Mouse (Mus musculus): ENCODE data around the gene Zfp386. TPM values are rescaled to one million over a fixed set of nuclear protein-coding genes. Genes with fewer than 3 reads are reported as not detected.

Zfp386 gene
- polyA plus RNA-seq, 1 experiment from 2014 or later: 59.4 TPM

DNA sequence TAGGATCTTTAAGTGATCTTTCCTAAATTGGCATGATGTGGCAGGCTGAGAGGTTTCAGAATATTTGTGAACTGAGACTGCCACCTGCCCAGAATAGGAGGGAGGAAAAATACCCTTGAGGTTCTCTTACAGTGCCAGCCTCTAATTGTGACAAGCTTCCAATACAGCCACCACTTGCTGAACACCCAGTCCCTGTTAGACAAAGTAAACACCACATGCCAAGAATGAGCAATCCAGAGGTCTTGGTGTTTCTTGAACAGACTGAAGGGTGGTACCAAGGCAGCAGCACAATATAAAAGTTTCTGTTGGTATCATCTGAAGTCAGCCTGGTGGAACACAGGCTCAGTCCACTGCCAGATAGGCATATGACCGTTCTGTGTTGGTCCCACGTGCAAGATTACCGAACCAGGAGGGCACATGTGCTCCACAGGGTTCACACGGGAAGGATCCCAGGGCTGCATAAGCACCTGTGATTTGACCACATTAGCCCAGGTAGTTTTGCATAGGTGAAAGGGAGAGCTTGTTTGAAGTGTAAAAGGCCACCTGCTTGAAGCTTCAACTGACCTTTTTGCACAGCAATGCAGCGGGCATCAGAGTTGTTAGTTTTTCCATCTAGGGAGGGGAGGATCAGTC is 14.2 kb downstream of the Zfp386 start:
- ATAC-seq (ENCODE audit: low FRiP score): peak; percentile 17; the same call in 1 of the 2 replicates
- 95% methylated on average over 5 of the region's 5 CpGs for WGBS

DNA sequence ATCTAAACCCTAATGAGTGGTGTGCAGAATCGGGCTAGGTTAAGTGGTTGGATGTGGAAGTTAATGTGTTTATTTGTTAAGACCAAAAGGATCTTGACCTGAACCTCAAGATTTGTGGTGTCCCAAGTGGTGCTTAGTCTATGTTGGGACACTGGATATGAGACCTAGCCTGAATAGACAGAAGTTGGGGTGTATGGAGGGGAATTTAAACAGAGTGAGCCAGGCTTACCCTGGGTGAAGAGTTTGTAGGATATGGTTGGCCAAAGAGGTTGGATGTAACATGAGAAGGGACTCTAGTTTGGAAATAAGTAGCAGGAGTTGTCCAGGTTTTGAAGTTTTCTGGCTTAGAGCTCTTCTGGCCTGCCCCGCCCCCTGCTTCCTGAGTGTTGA is 14.7 kb downstream of the Zfp386 start:
- Histone ChIP-seq H3K4me1 (no peaks in the 10 kb centered on the region), H3K4me3 (no peak overlapping the region), H3K36me3 (peaks cover 44% of the 10 kb centered on the region), H3K9ac (no peak overlapping the region), H3K9me3 (replicated peaks) (peaks cover 32% of the 10 kb centered on the region), H3K4me2 (replicated peaks) (no peak overlapping the region), H3K27ac (no peak overlapping the region), H3K27me3 (no peaks in the 10 kb centered on the region)
- 0 out of 2 replicates have a peak, but pooled peaks have one; percentile 24 for ATAC-seq (ENCODE audit: low FRiP score)
- WGBS: 97% methylated on average over 2 of the region's 2 CpGs

More for the DNA sequence above, 14.2 kb downstream of the Zfp386 start:
- Histone ChIP-seq H3K36me3 (peaks cover 49% of the 10 kb centered on the region), H3K9ac (no peak overlapping the region), H3K4me1 (no peaks in the 10 kb centered on the region), H3K9me3 (replicated peaks) (peaks cover 37% of the 10 kb centered on the region), H3K27me3 (no peaks in the 10 kb centered on the region), H3K4me3 (no peak overlapping the region), H3K4me2 (replicated peaks) (no peak overlapping the region), H3K27ac (no peak overlapping the region)

DNA sequence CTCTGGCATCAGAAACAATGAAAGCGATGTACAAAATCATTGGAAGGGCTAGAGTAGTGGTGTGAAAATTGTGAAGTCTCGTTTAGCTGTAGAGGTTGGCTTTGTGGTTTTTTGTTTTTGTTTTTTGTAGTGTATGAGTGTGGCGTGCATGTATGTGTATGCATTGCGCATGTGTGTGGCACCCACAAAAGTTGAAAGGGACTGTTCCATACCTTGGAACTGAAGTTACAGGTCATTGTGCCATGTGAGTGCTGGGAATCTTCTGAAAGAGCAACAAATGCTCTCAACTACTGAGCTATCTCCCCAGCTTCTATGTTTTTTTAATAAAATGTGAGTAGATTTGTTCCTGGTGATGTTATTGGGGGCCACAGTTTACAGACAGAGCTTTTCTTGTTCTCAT is 15.5 kb downstream of the Zfp386 start:
- Histone ChIP-seq H3K4me2 (replicated peaks) (no peak overlapping the region), H3K36me3 (peaks cover 37% of the 10 kb centered on the region), H3K9ac (no peak overlapping the region), H3K4me3 (no peak overlapping the region), H3K27ac (no peak overlapping the region), H3K27me3 (no peaks in the 10 kb centered on the region), H3K4me1 (no peaks in the 10 kb centered on the region), H3K9me3 (replicated peaks) (peaks cover 28% of the 10 kb centered on the region)
- WGBS: 97% methylated on average over 4 of the region's 4 CpGs
- ATAC-seq (ENCODE audit: low FRiP score): no peak

DNA sequence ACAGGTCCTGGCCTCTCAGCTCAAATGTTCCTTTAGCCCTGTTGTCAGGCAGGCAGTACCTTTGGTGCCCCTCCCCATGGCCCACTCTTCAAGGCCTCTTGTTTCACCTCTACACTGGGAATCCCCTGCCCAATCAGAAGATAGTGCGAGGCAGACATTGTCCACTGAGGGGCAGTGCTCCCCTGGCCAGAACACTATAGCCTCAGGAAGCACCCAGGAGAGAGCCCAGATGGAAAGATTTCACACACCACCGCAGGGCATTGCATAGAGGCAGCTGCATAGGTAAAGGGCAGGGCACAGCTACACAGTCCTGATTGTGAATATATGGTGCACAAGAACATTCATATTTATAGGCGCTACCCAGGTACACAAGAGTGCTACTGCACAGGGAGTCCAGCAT is 23.5 kb downstream of the Zfp386 start:
- peaks cover 5% of the 10 kb centered on the region; the same call in 1 of the 2 replicates for H3K27me3 ChIP-seq
- H3K4me2 ChIP-seq (replicated peaks): no peak overlapping the region
- peak; percentile 74 for ATAC-seq (ENCODE audit: low FRiP score)
- no peak overlapping the region for H3K4me3 ChIP-seq
- 19% methylated on average over 3 of the region's 3 CpGs for WGBS
- H3K4me1 ChIP-seq: no peaks in the 10 kb centered on the region
- no peaks in the 10 kb centered on the region for H3K36me3 ChIP-seq
- H3K27ac ChIP-seq: no peak overlapping the region
- H3K9ac ChIP-seq: no peak overlapping the region
- no peaks in the 10 kb centered on the region for H3K9me3 ChIP-seq (replicated peaks)

DNA sequence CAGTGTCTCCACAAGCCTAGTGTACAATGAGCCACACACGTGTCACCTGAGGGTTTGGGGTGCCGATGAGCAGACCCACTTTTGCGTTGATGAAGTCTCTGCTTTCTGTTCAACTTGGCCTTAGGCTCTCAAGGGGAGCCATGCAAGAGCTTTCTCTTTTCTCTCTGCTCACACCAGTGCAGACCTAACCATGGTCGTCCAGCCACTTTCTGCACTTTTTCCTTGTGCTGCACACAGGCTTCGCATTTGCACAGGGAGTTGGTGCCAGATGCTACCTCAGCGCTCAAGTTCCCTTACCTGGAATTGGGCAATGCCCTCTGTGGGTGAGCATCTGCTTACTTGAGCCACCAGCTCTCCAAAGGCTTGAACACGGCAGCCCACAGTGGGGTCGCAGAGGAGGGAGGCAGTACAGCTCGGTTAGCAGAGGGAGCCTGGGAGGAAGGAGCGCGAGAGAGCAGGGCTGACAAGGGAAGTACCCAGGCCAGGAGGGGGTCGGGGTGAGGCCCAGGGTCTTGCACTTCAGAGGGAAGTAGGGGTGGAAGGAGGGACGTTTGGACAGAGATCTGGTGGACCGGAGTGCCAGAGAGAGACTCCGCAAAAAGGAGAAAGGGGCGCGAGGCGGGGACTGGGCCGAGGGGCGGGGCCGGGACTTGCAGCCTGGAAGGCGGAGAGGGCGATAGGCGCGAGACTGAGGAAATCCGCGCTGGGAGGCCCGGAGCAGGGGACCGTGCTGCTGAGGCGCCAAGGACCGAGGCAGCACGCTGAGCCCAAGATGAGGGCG is 29.7 kb downstream of the Zfp386 start, which contains the start of gene Vipr2:
TSS of gene Vipr2 (plus strand) at position 653 of the 781 bp plus-strand sequence.
- H3K27ac ChIP-seq: no peak within 1 kb of the TSS
- ATAC-seq (ENCODE audit: low FRiP score): peak; percentile 95

DNA sequence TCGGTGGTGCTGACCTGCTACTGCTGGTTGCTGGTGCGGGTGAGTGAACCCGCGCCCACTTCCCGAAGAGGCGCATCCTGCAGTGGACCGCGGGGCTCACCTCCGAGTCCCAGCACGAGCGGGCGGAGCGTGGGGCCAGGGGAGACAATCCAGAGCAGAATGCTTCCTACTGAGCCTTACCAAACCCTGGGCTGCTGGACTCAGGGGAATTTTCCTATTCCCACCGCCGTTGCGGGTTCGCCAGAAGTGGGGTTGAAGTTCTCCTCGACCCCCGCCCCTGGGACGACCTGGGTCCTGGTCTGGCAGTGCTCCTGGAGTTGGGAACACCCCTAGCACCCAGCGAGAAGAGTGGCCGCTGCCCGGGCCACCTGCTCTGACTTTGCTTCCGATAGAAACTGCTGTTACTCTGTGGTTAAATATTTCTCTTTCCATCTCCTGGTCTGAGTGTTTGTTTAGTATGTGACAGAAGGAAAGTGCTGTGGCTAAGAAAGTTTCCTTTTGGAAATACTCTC is 30.4 kb downstream of the Zfp386 start:
- Histone ChIP-seq H3K36me3 (no peaks in the 10 kb centered on the region), H3K4me2 (replicated peaks) (peak overlapping the region; percentile 95), H3K4me1 (no peaks in the 10 kb centered on the region; the same call in 1 of the 2 replicates), H3K9me3 (replicated peaks) (no peaks in the 10 kb centered on the region), H3K9ac (peak overlapping the region; percentile 69), H3K27me3 (peaks cover 17% of the 10 kb centered on the region), H3K27ac (no peak overlapping the region), H3K4me3 (peak overlapping the region; percentile 57)
- no peak for ATAC-seq (ENCODE audit: low FRiP score)
- under 1% methylated on average over 24 of the region's 24 CpGs for WGBS

More for the DNA sequence above, 29.7 kb downstream of the Zfp386 start, which contains the start of gene Vipr2:
- Histone ChIP-seq H3K4me1 (no peaks in the 10 kb centered on the region; the same call in 1 of the 2 replicates), H3K9ac (peak within 1 kb of the TSS; percentile 69), H3K36me3 (no peaks in the 10 kb centered on the region), H3K27me3 (peaks cover 17% of the 10 kb centered on the region), H3K4me2 (replicated peaks) (peak within 1 kb of the TSS; percentile 95), H3K4me3 (peak within 1 kb of the TSS; percentile 57), H3K9me3 (replicated peaks) (no peaks in the 10 kb centered on the region)
- WGBS: 6% methylated on average over 33 of the region's 33 CpGs

DNA sequence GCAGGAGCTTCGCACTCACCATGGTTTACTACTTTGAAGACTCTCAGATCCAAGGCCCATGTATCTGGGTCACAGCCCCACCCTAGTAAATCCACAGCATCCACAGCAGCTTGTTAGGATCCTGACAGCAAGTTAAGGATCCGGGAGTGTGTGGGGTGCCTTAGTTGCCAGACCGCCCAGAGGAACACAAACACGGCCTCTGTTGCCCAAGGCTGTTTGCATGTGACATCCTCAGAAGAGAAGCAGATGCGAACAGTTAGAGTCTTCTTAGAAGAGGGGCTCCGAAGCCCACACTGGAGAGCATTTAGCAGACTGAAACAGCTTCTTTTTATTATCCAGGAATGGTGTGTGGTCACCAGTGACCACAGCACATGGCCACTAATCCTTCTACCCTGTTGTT is 35.6 kb downstream of the Zfp386 start:
- Histone ChIP-seq H3K9me3 (replicated peaks) (no peaks in the 10 kb centered on the region), H3K36me3 (no peaks in the 10 kb centered on the region), H3K9ac (no peak overlapping the region), H3K27ac (no peak overlapping the region), H3K4me3 (no peak overlapping the region), H3K4me2 (replicated peaks) (no peak overlapping the region), H3K4me1 (no peaks in the 10 kb centered on the region), H3K27me3 (no peaks in the 10 kb centered on the region)
- no peak for ATAC-seq (ENCODE audit: low FRiP score)
- WGBS: 84% methylated on average over 6 of the region's 6 CpGs

DNA sequence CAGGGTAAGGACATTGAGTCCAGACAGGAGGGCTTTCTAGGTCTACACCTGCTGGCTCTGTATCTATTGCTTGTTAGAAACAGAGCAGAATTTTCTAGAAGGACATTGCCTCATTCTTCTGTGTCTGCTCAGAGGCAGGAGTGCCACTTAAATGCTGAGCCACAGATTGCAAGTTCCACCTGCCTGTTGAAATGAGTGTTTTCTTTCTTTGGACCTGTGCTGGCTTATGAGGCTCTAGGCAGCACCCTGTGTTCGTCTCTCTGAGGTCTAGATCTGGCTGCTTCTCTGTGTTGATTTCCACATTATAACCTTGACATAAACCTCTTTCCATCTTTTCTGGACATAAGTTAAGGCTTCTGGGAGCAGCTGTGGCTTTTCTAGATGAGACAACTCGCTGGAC is 36.8 kb downstream of the Zfp386 start:
- 76% methylated on average over 2 of the region's 2 CpGs for WGBS
- H3K9ac ChIP-seq: no peak overlapping the region
- H3K4me3 ChIP-seq: no peak overlapping the region
- ATAC-seq (ENCODE audit: low FRiP score): no peak
- no peak overlapping the region for H3K4me2 ChIP-seq (replicated peaks)
- H3K4me1 ChIP-seq: no peaks in the 10 kb centered on the region
- no peaks in the 10 kb centered on the region for H3K36me3 ChIP-seq
- no peaks in the 10 kb centered on the region for H3K9me3 ChIP-seq (replicated peaks)
- H3K27ac ChIP-seq: no peak overlapping the region
- H3K27me3 ChIP-seq: no peaks in the 10 kb centered on the region

DNA sequence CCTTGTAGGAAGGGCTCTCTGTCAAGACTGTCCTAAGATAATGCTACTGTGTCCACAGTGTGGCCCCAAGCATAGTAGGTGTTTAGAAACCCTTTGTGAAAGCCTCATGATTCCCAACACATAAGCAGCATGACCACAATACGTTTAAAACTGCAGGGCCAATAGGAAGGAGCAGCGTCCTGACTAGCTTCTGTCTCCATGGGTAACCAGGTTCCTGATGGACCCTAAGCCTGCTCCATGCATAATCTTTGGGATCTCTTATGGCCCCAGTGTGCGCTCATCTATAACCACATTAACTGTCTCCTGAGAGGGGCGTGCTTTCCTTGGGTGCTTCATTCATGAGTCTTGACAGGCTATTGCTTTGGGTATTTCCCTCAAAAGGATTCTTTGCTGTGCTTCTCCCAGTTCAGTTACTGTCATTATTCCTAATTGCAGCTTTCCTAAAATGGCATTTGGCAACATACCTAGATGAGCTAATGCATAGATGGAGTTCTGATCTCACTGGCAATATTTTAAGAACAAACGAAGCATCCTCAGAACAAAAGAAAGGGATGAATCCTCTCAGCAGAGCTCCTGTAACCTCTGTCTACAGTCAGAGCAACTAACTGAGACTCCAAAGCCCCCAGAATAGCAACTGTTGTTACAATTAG is 39.6 kb downstream of the Zfp386 start:
- H3K36me3 ChIP-seq: no peaks in the 10 kb centered on the region
- H3K4me2 ChIP-seq (replicated peaks): no peak overlapping the region
- no peak overlapping the region for H3K27ac ChIP-seq
- no peaks in the 10 kb centered on the region for H3K9me3 ChIP-seq (replicated peaks)
- H3K27me3 ChIP-seq: no peaks in the 10 kb centered on the region
- no peak for ATAC-seq (ENCODE audit: low FRiP score)
- H3K9ac ChIP-seq: no peak overlapping the region
- no peak overlapping the region for H3K4me3 ChIP-seq
- WGBS: 84% methylated on average over 5 of the region's 5 CpGs
- no peaks in the 10 kb centered on the region for H3K4me1 ChIP-seq

DNA sequence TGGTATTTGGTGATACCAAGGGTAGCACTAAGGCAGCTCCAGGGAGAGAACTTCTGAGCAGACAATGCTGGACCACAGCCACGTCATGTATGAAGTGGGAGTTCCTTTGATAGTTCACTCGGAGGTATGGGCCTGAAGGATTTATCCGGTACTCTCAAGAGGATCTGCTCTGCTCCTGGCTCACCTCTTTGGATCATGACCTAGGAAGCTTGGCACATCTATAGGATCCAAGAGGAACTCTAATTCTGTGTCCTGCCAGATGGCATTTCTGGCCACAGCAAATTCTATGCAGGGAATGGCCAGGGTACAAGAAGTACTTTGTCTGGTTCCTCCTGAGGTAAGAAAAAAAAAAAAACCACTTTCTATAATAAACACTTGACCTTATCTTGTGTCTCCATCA is 42.3 kb downstream of the Zfp386 start:
- H3K27ac ChIP-seq: no peak overlapping the region
- no peak for ATAC-seq (ENCODE audit: low FRiP score)
- H3K9ac ChIP-seq: no peak overlapping the region
- H3K4me3 ChIP-seq: no peak overlapping the region
- H3K4me2 ChIP-seq (replicated peaks): no peak overlapping the region
- no peaks in the 10 kb centered on the region for H3K27me3 ChIP-seq
- H3K36me3 ChIP-seq: no peaks in the 10 kb centered on the region
- H3K9me3 ChIP-seq (replicated peaks): no peaks in the 10 kb centered on the region
- WGBS: 95% methylated on average over 3 of the region's 3 CpGs
- H3K4me1 ChIP-seq: no peaks in the 10 kb centered on the region

DNA sequence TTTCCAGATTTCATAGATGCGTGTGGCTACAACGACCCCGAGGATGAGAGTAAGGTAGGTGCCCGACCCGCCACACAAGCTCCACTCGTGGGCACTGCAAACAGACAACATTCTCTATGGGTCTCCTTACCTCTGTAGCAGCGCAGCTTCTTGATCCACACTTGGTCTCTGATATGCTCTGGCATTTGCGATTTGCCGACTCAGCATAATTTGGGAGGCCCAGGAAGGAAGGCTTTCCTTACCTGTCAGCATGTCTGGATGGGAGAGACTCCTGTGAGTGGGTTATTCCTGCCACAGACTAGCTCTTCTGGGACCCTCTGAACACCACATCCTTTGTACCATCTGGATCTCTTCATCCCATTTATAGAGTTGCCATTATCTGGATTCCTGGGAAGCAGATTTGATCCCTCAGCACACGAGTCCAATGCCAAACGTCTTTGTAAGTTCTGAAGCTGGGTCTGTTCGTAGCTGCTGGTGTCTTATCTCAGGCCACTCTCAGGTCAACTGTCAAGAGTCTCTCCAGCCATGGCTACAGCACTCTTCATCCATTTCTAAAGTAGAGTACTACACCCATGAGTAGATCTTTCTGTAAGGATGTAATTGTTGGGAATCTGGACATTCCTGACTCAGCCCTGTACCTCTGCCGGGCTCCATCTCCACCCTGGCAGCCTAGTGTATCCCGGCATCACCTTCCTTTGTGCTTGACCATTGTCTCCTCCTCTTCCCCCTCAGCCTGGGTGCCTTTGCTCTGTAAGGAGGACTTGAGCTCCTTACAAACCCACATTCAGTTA is 47.4 kb downstream of the Zfp386 start:
- no peak overlapping the region for H3K4me3 ChIP-seq
- H3K27ac ChIP-seq: no peak overlapping the region
- no peaks in the 10 kb centered on the region for H3K27me3 ChIP-seq
- 94% methylated on average over 14 of the region's 14 CpGs for WGBS
- H3K36me3 ChIP-seq: no peaks in the 10 kb centered on the region
- H3K4me1 ChIP-seq: no peaks in the 10 kb centered on the region
- no peak overlapping the region for H3K9ac ChIP-seq
- no peak for ATAC-seq (ENCODE audit: low FRiP score)
- no peaks in the 10 kb centered on the region for H3K9me3 ChIP-seq (replicated peaks)
- no peak overlapping the region for H3K4me2 ChIP-seq (replicated peaks)
